Mouse (Mus musculus) limb, embryonic 12.5 days (tissue): ENCODE measurements around the gene Ttc13. TPM values are rescaled to one million over a fixed set of nuclear protein-coding genes. Genes with fewer than 3 reads are reported as not detected.

Source experiments
- ATAC-seq: fragments of 200-750 bp; cut with Nextera tagmentation; 2 replicates; pipeline ENCODE4 v1.8.0; 2017; ENCODE audit warnings: low read depth, moderate TSS enrichment; ENCODE audit not compliant: insufficient number of reproducible peaks, insufficient read depth, low FRiP score, low TSS enrichment
- H3K27ac ChIP-seq: fragments of 300-500 bp; sonication (generic); 2 replicates; pipeline ENCODE4 v1.5.1; 2016; ENCODE audit warnings: mild to moderate bottlenecking, moderate library complexity
- H3K27me3 ChIP-seq: fragments of 300-500 bp; sonication (generic); 2 replicates; pipeline ENCODE4 v1.6.1; 2016; ENCODE audit warnings: mild to moderate bottlenecking, moderate library complexity
- H3K36me3 ChIP-seq: fragments of 300-500 bp; sonication (generic); 2 replicates; pipeline ENCODE4 v1.6.1; 2016; ENCODE audit warnings: mild to moderate bottlenecking, moderate library complexity
- H3K4me1 ChIP-seq: fragments of 300-500 bp; sonication (generic); replicated peaks from 2 replicates; pipeline ENCODE4 v1.6.1; 2016
- H3K4me2 ChIP-seq: fragments of 300-500 bp; sonication (generic); 2 replicates; pipeline ENCODE4 v1.6.1; 2016; ENCODE audit warnings: mild to moderate bottlenecking, moderate library complexity
- H3K4me3 ChIP-seq: fragments of 300-500 bp; sonication (generic); replicated peaks from 2 replicates; pipeline ENCODE4 v1.5.1; 2016; ENCODE audit warnings: mild to moderate bottlenecking
- H3K9ac ChIP-seq: fragments of 300-500 bp; sonication (generic); replicated peaks from 2 replicates; pipeline ENCODE4 v1.6.1; 2016; ENCODE audit warnings: mild to moderate bottlenecking, moderate library complexity
- H3K9me3 ChIP-seq: fragments of 300-500 bp; sonication (generic); 2 replicates; pipeline ENCODE4 v1.6.1; 2016; ENCODE audit warnings: mild to moderate bottlenecking, moderate library complexity
- WGBS: fragments of 180-500 bp; shearing (Covaris S2); methylation state at CpG from one replicate; pipeline ENCODE4 v1.1.7; 2016; 5-methylcytosine and 5-hydroxymethylcytosine counted together
- polyA plus RNA-seq: library from polyadenylated mRNA; unstranded; fragments of >200 nt; fragmentation: Nextera tagmentation; extraction: Ambion mirVana; gene quantifications from 2 replicates; pipeline ENCODE4 v1.2.1, GENCODE M21; 2016

The Ttc13 gene
- polyA plus RNA-seq, 1 experiment from 2014 or later = 52.0 TPM

DNA sequence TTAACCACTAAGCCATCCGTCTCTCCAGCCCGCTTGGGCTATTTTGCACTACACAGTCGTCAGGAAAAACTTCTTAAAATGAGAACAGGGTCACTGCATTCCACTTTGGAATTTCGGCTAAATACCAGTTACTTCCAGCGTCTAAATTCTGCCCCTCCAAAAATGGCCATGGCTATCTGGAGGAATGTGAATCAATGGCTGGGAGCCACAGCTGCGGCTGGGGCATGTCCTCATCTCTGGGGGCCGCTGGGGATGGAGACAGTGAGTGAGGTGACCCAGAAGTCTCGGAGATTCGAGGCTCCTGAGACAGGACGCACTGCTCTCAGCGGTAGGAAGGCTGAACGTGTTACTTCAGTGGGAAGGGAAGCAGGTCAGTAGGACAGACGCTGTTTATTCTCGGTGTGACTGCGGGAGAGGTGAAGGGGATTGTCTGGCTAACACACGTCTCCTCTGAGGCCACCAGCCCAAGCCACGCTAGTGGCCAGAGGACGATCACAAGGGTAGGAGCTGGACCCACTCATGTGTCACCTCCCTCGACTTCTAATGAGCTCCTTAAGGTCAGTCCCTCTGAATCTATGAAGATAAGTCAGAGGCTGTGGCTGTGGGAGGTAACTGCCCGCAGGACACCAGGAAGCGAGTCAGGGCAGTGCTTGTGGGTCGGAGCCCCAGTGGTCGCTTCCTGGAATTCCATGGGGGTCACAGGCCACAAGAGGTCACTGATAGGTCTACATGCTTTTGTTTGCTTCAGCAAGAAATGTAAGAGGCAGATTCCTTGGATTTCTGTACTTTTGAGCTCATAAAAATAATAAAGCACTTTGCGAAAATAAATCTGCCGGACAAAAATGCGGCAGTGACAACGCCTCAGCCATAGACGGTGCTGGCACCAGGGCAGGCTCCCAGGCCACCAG lies 68.0 kb downstream of the Ttc13 start:
- Histone ChIP-seq H3K4me2 (no peak overlapping the region), H3K27ac (peak overlapping the region; percentile 37; the same call in 1 of the 2 replicates), H3K9ac (no peak overlapping the region), H3K36me3 (peaks cover 49% of the 10 kb centered on the region), H3K9me3 (no peaks in the 10 kb centered on the region), H3K4me3 (no peak overlapping the region), H3K27me3 (no peaks in the 10 kb centered on the region), H3K4me1 (peaks cover 45% of the 10 kb centered on the region)
- ATAC-seq = no peak
- 55% methylated on average over 28 of the region's 28 CpGs for WGBS

GRCm38 (mm10) chr8:124652546-124652945 lies 69.2 kb downstream of the Ttc13 start:
- Histone ChIP-seq H3K36me3 (peaks cover 49% of the 10 kb centered on the region), H3K4me3 (no peak overlapping the region), H3K27ac (peak overlapping the region; percentile 67), H3K9me3 (no peaks in the 10 kb centered on the region), H3K27me3 (no peaks in the 10 kb centered on the region), H3K4me1 (peaks cover 44% of the 10 kb centered on the region), H3K4me2 (no peak overlapping the region; the same call in 1 of the 2 replicates), H3K9ac (peak overlapping the region; percentile 23; the same call in 1 of the 2 replicates)
- no peak for ATAC-seq
- 34% methylated on average over 4 of the region's 4 CpGs for WGBS

DNA sequence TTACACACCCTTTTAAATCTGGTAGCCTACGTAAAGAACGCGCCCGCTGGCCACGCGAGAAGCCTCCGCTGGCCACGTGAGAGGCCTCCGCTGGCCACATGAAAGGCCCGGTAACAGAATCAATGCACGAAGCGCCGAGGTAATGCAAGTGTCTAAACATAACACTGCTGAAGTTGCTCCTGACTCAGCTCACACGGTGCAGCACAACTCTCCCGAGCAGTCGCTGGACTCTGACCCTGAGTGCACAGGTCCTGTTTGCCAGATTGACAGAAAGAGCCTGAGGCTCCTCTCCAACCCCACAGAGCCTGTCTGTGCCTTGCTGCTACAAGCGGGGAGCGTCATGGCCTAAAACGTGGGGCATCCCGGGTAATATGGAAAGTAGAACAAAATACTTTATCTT lies 70.0 kb downstream of the Ttc13 start:
- Histone ChIP-seq H3K4me3 (no peak overlapping the region), H3K36me3 (peaks cover 42% of the 10 kb centered on the region), H3K4me2 (no peak overlapping the region), H3K27ac (no peak overlapping the region), H3K27me3 (no peaks in the 10 kb centered on the region), H3K4me1 (peaks cover 44% of the 10 kb centered on the region), H3K9me3 (no peaks in the 10 kb centered on the region), H3K9ac (no peak overlapping the region)
- no peak for ATAC-seq
- WGBS = 90% methylated on average over 20 of the region's 20 CpGs

GRCm38 (mm10) chr8:124648311-124648710 lies 73.5 kb downstream of the Ttc13 start:
- ATAC-seq = no peak
- peaks cover 35% of the 10 kb centered on the region for H3K4me1 ChIP-seq

DNA sequence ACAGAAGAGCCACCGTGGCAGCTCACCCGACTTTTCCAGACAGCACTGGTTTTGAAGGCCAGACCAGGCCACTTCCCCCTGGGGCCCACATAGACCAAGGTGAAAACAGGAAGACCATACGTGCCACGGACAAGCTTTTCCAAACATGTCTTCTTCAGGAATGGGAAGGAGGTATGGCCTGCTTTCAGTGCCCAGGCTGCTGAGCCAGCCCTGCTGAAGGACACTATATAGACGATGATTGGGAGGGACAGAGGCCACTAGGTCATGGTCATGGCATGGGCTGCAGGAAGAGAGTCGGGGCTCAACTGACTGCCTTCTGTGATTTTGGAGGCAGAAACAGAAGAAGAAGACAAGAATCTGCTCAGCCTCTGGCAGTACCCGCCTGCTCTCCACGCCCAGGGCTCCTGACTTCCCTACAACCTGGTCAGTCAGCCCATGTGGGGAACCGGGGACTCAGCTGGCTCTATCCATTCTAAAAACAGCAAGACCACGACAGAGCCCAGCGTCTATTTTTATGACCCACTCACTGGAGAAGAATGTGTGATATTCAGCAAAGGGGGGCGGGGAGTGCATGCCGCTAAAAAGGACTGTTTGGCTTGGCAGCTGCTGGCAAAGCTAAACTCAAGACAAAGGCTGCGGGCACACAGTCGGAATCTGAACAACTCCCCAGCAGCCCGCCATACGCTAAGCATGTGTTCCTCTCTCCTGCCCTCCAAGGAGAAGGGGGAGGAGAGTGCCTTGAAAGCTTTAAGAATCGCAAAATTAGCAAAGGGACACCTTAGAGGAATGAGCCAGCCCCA lies 78.0 kb downstream of the Ttc13 start:
- Histone ChIP-seq H3K36me3 (peaks cover 32% of the 10 kb centered on the region), H3K4me3 (no peak overlapping the region), H3K9me3 (no peaks in the 10 kb centered on the region), H3K4me1 (peaks cover 28% of the 10 kb centered on the region), H3K27me3 (no peaks in the 10 kb centered on the region), H3K27ac (peak overlapping the region; percentile 84), H3K9ac (no peak overlapping the region), H3K4me2 (peak overlapping the region; percentile 31)
- peak; percentile 58 for ATAC-seq
- 47% methylated on average over 18 of the region's 18 CpGs for WGBS

More at GRCm38 (mm10) chr8:124648311-124648710, 73.5 kb downstream of the Ttc13 start:
- H3K27me3 ChIP-seq = no peaks in the 10 kb centered on the region
- no peak overlapping the region for H3K9ac ChIP-seq
- H3K4me3 ChIP-seq = no peak overlapping the region
- no peak overlapping the region for H3K27ac ChIP-seq
- H3K36me3 ChIP-seq = peaks cover 29% of the 10 kb centered on the region
- no peaks in the 10 kb centered on the region for H3K9me3 ChIP-seq
- H3K4me2 ChIP-seq = no peak overlapping the region

DNA sequence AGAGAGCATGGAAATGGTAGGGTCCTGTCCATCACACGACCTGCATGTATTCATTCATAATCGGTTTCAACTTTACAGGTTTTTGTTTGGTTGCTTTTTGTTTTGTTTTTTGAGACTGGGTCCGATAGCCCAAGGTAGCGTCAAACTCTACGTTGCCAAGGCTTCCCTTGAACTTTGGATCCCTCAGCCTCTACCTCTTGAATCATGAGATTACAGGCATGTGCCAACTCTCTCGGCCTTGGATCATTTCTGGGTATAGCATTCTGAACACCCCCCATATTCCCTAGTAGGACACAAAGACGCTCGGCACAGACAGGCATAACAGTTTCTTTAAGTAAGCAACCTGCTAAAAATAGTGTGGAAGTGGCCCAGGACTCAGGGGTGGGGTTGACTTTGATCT lies 80.2 kb downstream of the Ttc13 start:
- Histone ChIP-seq H3K9me3 (no peaks in the 10 kb centered on the region), H3K27me3 (no peaks in the 10 kb centered on the region), H3K36me3 (peaks cover 53% of the 10 kb centered on the region), H3K9ac (no peak overlapping the region), H3K4me3 (no peak overlapping the region), H3K4me2 (no peak overlapping the region), H3K4me1 (peaks cover 23% of the 10 kb centered on the region), H3K27ac (no peak overlapping the region)
- 97% methylated on average over 8 of the region's 8 CpGs for WGBS
- ATAC-seq = no peak

- no peaks in the 10 kb centered on the region for H3K4me1 ChIP-seq
- no peak overlapping the region for H3K4me3 ChIP-seq
- no peaks in the 10 kb centered on the region for H3K27me3 ChIP-seq
- H3K9ac ChIP-seq = no peak overlapping the region
- no peaks in the 10 kb centered on the region for H3K9me3 ChIP-seq
- peaks cover 55% of the 10 kb centered on the region for H3K36me3 ChIP-seq
- 85% methylated on average over 8 of the region's 8 CpGs for WGBS
- no peak overlapping the region for H3K27ac ChIP-seq
- H3K4me2 ChIP-seq = no peak overlapping the region
- ATAC-seq = no peak
These were observed 86.6 kb downstream of the Ttc13 start for GRCm38 (mm10) chr8:124635247-124635502.

DNA sequence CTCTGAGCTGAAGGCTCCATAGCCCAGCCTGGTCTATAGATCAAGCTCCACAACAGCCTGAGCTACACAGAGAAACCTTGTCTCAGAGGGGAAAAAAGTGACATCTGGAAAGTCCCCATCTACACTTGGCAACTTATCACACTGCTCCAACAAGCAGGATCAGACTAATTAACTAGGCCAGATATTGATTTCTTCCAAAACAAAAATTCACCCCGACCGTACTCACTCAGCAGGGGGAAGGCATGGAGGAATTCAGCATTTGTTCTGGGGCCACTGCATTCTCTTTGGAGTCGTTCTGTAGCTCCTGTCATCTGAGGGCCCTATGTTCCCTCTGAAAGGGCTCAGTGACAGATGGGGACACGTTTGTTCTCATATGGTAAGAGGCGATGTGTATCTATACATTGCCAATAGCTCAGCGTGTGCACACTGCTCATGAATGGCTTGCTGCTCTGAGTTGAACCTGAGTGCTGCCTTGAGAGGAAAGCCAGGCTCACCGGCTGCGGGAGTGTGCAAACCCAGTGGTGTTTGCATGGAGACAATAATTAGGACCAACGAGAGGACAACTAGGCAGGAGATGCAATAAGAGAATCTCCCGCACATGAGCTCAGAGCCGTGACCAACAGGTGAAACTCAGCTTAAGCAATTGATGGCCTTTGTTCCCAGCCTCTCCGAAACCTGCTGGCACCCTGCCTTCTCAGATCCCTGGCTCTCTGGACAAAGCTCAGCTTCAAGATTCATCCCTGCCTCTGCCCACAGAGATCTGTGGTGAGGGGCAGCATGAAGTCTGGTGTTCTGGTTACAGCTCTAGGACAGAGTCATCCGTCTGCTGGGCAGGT lies 87.2 kb downstream of the Ttc13 start:
- Histone ChIP-seq H3K36me3 (peaks cover 51% of the 10 kb centered on the region), H3K9me3 (no peaks in the 10 kb centered on the region), H3K9ac (no peak overlapping the region), H3K27me3 (no peaks in the 10 kb centered on the region), H3K27ac (no peak overlapping the region), H3K4me1 (no peaks in the 10 kb centered on the region), H3K4me3 (no peak overlapping the region), H3K4me2 (no peak overlapping the region)
- WGBS = 89% methylated on average over 13 of the region's 13 CpGs
- no peak for ATAC-seq

- Histone ChIP-seq H3K9ac (no peak overlapping the region), H3K27me3 (no peaks in the 10 kb centered on the region), H3K4me2 (no peak overlapping the region), H3K4me3 (no peak overlapping the region), H3K9me3 (no peaks in the 10 kb centered on the region), H3K27ac (no peak overlapping the region), H3K4me1 (no peaks in the 10 kb centered on the region), H3K36me3 (peaks cover 36% of the 10 kb centered on the region)
- WGBS = 85% methylated on average over 14 of the region's 14 CpGs
- ATAC-seq = no peak
These were observed 88.6 kb downstream of the Ttc13 start for GRCm38 (mm10) chr8:124633001-124633703.

- H3K36me3 ChIP-seq = peaks cover 24% of the 10 kb centered on the region
- no peaks in the 10 kb centered on the region for H3K27me3 ChIP-seq
- no peak overlapping the region for H3K27ac ChIP-seq
- 53% methylated on average over 7 of the region's 7 CpGs for WGBS
- H3K9ac ChIP-seq = no peak overlapping the region
- H3K4me2 ChIP-seq = no peak overlapping the region
- H3K4me1 ChIP-seq = no peaks in the 10 kb centered on the region
- no peak overlapping the region for H3K4me3 ChIP-seq
- ATAC-seq = no peak
- H3K9me3 ChIP-seq = no peaks in the 10 kb centered on the region
These were observed 89.8 kb downstream of the Ttc13 start for GRCm38 (mm10) chr8:124631966-124632365.
